ENCODE assay signal across 14 mouse cellular contexts in genomic region chr12:18237549-18237948, GRCm38 (mm10).
"Had no signal": no experiment of that assay in that cellular context is flagged by ENCODE, and none has a peak within 500 bp of the region (broad histone marks: within the 10 kb centered on the region; RNA-seq: fewer than 3 reads in every experiment).

No protein-coding gene starts in this region.

- DNase-seq: lung, adult 18-20 months; lung, embryonic 14.5 days; lung, postnatal 10 days; lung, postnatal 4 days; right cerebral cortex, postnatal 14 days; thymus, adult 2 months; thymus, postnatal 25 days; thymus, postnatal 4 days had no signal

- H3K27ac ChIP-seq: midbrain, embryonic 10.5 days; midbrain, embryonic 13.5 days; midbrain, embryonic 15.5 days; neural tube, embryonic 12.5 days; stomach, embryonic 15.5 days; stomach, postnatal 0 days had no signal

- H3K9ac ChIP-seq: lung, embryonic 14.5 days; midbrain, embryonic 13.5 days; midbrain, embryonic 15.5 days; neural tube, embryonic 12.5 days; stomach, embryonic 15.5 days had no signal

- H3K4me1 ChIP-seq: midbrain, embryonic 10.5 days; midbrain, embryonic 13.5 days; midbrain, embryonic 15.5 days; neural tube, embryonic 12.5 days; stomach, embryonic 15.5 days had no signal

- H3K4me2 ChIP-seq: lung, embryonic 14.5 days; midbrain, embryonic 13.5 days; midbrain, embryonic 15.5 days; neural tube, embryonic 12.5 days; stomach, embryonic 15.5 days had no signal

- H3K9me3 ChIP-seq: stomach, embryonic 15.5 days had no signal

- H3K36me3 ChIP-seq: midbrain, embryonic 10.5 days; midbrain, embryonic 13.5 days; midbrain, embryonic 15.5 days; neural tube, embryonic 12.5 days; stomach, embryonic 15.5 days had no signal

- H3K27me3 ChIP-seq: midbrain, embryonic 13.5 days; midbrain, embryonic 15.5 days; neural tube, embryonic 12.5 days; stomach, embryonic 15.5 days had no signal

- ATAC-seq: midbrain, embryonic 13.5 days; midbrain, embryonic 15.5 days had no signal

- H3K4me3 ChIP-seq: midbrain, embryonic 10.5 days; midbrain, embryonic 13.5 days; midbrain, embryonic 15.5 days; neural tube, embryonic 12.5 days; stomach, embryonic 15.5 days had no signal
